Mouse (Mus musculus) MEL (cell line): ENCODE measurements around the gene Ankrd16. TPM values are rescaled to one million over a fixed set of nuclear protein-coding genes. Genes with fewer than 3 reads are reported as not detected.

Experiments used
- DNase-seq: peaks from one replicate; pipeline ENCODE4 v3.0.0; 2011; ENCODE audit warnings: low read depth, low spot score
- H3K27ac ChIP-seq: 2 replicates; pipeline ENCODE4 v1.5.1; 2012; ENCODE audit warnings: low read depth, mild to moderate bottlenecking, control low read depth, low read length, moderate library complexity; ENCODE audit not compliant: control insufficient read depth
- H3K27me3 ChIP-seq, 2 experiments: fragments of 150-350 bp in 1 of 2; sonication (generic) in 1 of 2; 2 replicates each; pipeline ENCODE4 v1.6.1; 2012; ENCODE audit warnings: low read length in 2 of 2, mild to moderate bottlenecking in 2 of 2, improper control_type of control experiment in 1 of 2, moderate library complexity in 1 of 2; ENCODE audit not compliant: insufficient read depth in 2 of 2, control insufficient read depth in 1 of 2
- H3K36me3 ChIP-seq, 2 experiments: 2 replicates each; pipeline ENCODE4 v1.6.1; 2012 to 2014; ENCODE audit warnings: low read length in 2 of 2, improper control_type of control experiment in 1 of 2, inconsistent platforms in 1 of 2, mild to moderate bottlenecking in 1 of 2; ENCODE audit not compliant: insufficient read depth in 2 of 2, control insufficient read depth in 1 of 2
- H3K4me1 ChIP-seq, 2 experiments: fragments of 150-350 bp in 1 of 2; sonication (generic) in 1 of 2; 2 replicates each; pipeline ENCODE4 v1.6.1; 2012; ENCODE audit warnings: low read length in 2 of 2, improper control_type of control experiment in 1 of 2, mild to moderate bottlenecking in 1 of 2; ENCODE audit not compliant: insufficient read depth in 2 of 2, control insufficient read depth in 1 of 2
- H3K4me3 ChIP-seq, 2 experiments: fragments of 150-350 bp in 1 of 2; sonication (generic) in 1 of 2; 2 replicates each; pipeline ENCODE4 v1.5.1; 2012; ENCODE audit warnings: low read depth in 2 of 2, low read length in 2 of 2, mild to moderate bottlenecking in 2 of 2, moderate library complexity in 2 of 2, control low read depth in 1 of 2, improper control_type of control experiment in 1 of 2; ENCODE audit not compliant: control insufficient read depth in 1 of 2, insufficient read depth in 1 of 2
- H3K79me2 ChIP-seq: 2 replicates; pipeline ENCODE4 v1.6.1; 2012; ENCODE audit warnings: mild to moderate bottlenecking, low read length, moderate library complexity; ENCODE audit not compliant: control insufficient read depth, poor library complexity, insufficient read depth
- H3K9ac ChIP-seq: 2 replicates; pipeline ENCODE4 v1.6.1; 2012; ENCODE audit warnings: low read depth, mild to moderate bottlenecking, control low read depth, low read length, moderate library complexity; ENCODE audit not compliant: control insufficient read depth, poor library complexity, severe bottlenecking
- H3K9me3 ChIP-seq: fragments of 150-350 bp; sonication (generic); replicated peaks from 2 replicates; pipeline ENCODE4 v1.6.1; 2012; ENCODE audit warnings: mild to moderate bottlenecking, low read length, improper control_type of control experiment, moderate library complexity; ENCODE audit not compliant: insufficient read depth
- CHD2 ChIP-seq: IDR thresholded peaks from 2 replicates; pipeline ENCODE4 v1.6.1; 2011; ENCODE audit warnings: low read length, improper control_type of control experiment
- CTCF ChIP-seq, 3 experiments: IDR thresholded peaks in 2 of 3; conservative IDR thresholded peaks in 1 of 3; 2 replicates each; pipeline ENCODE4 v1.5.1; 2011 to 2012; ENCODE audit warnings: low read length in 3 of 3, low read depth in 2 of 3, mild to moderate bottlenecking in 2 of 3, improper control_type of control experiment in 1 of 3, inconsistent platforms in 1 of 3, mixed read lengths in 1 of 3, moderate library complexity in 1 of 3; ENCODE audit not compliant: control insufficient read depth in 1 of 3, insufficient read depth in 1 of 3, poor library complexity in 1 of 3, severe bottlenecking in 1 of 3
- ELF1 ChIP-seq: IDR thresholded peaks from 2 replicates; pipeline ENCODE4 v1.6.1; 2014; ENCODE audit warnings: low read depth, mild to moderate bottlenecking, inconsistent platforms, low read length, improper control_type of control experiment, moderate library complexity
- GABPA ChIP-seq: IDR thresholded peaks from 2 replicates; pipeline ENCODE4 v1.6.1; 2012; ENCODE audit warnings: low read depth, mild to moderate bottlenecking, inconsistent platforms, low read length, improper control_type of control experiment, moderate library complexity
- HCFC1 ChIP-seq: IDR thresholded peaks from 2 replicates; pipeline ENCODE4 v1.6.1; 2012; ENCODE audit warnings: low read depth, mild to moderate bottlenecking, inconsistent platforms, low read length, improper control_type of control experiment, moderate library complexity
- KAT2A ChIP-seq: conservative IDR thresholded peaks from 2 replicates; pipeline ENCODE4 v1.6.1; 2012; ENCODE audit warnings: low read depth, low read length, improper control_type of control experiment, inconsistent platforms
- MAFK ChIP-seq: IDR thresholded peaks from 2 replicates; pipeline ENCODE4 v1.6.1; 2011; ENCODE audit warnings: low read depth, mild to moderate bottlenecking, low read length, improper control_type of control experiment, borderline replicate concordance
- MAX ChIP-seq: IDR thresholded peaks from 2 replicates; pipeline ENCODE4 v1.6.1; 2011; ENCODE audit warnings: low read length, improper control_type of control experiment
- MAZ ChIP-seq: IDR thresholded peaks from 2 replicates; pipeline ENCODE4 v1.6.1; 2012; ENCODE audit warnings: low read depth, mild to moderate bottlenecking, inconsistent platforms, low read length, improper control_type of control experiment
- MEF2A ChIP-seq: IDR thresholded peaks from 2 replicates; pipeline ENCODE4 v1.6.1; 2014; ENCODE audit warnings: low read depth, mild to moderate bottlenecking, inconsistent platforms, low read length, improper control_type of control experiment; ENCODE audit not compliant: poor library complexity, insufficient replicate concordance, severe bottlenecking; ENCODE audit errors: extremely low read depth
- MXI1 ChIP-seq: IDR thresholded peaks from 2 replicates; pipeline ENCODE4 v1.6.1; 2011; ENCODE audit warnings: mild to moderate bottlenecking, low read depth, low read length, improper control_type of control experiment
- MYB ChIP-seq: IDR thresholded peaks from 2 replicates; pipeline ENCODE4 v1.6.1; 2011; ENCODE audit warnings: mild to moderate bottlenecking, low read depth, low read length, improper control_type of control experiment
- MYC ChIP-seq: IDR thresholded peaks from 2 replicates; pipeline ENCODE4 v1.6.1; 2011; ENCODE audit warnings: low read depth, mild to moderate bottlenecking, low read length, improper control_type of control experiment, moderate library complexity
- NELFE ChIP-seq: IDR thresholded peaks from 2 replicates; pipeline ENCODE4 v1.6.1; 2011; ENCODE audit warnings: low read depth, low read length, improper control_type of control experiment
- NRF1 ChIP-seq: IDR thresholded peaks from 2 replicates; pipeline ENCODE4 v1.6.1; 2014; ENCODE audit warnings: low read depth, mild to moderate bottlenecking, inconsistent platforms, low read length, improper control_type of control experiment, moderate library complexity; ENCODE audit not compliant: poor library complexity, insufficient read depth, severe bottlenecking
- POLR2A ChIP-seq, 2 experiments: IDR thresholded peaks; 2 replicates each; pipeline ENCODE4 v1.6.1; 2011 to 2012; ENCODE audit warnings: low read length in 2 of 2, mild to moderate bottlenecking in 2 of 2, control low read depth in 1 of 2, improper control_type of control experiment in 1 of 2, low read depth in 1 of 2, moderate library complexity in 1 of 2; ENCODE audit not compliant: control insufficient read depth in 1 of 2, insufficient read depth in 1 of 2, poor library complexity in 1 of 2
- POLR2AphosphoS2 ChIP-seq: IDR thresholded peaks from 2 replicates; pipeline ENCODE4 v1.6.1; 2011; ENCODE audit warnings: low read length, improper control_type of control experiment
- RAD21 ChIP-seq: IDR thresholded peaks from 2 replicates; pipeline ENCODE4 v1.6.1; 2011; ENCODE audit warnings: mild to moderate bottlenecking, low read depth, low read length, improper control_type of control experiment
- RCOR1 ChIP-seq: IDR thresholded peaks from 2 replicates; pipeline ENCODE4 v1.6.1; 2012; ENCODE audit warnings: low read depth, mild to moderate bottlenecking, inconsistent platforms, low read length, improper control_type of control experiment
- SIN3A ChIP-seq: IDR thresholded peaks from 2 replicates; pipeline ENCODE4 v1.6.1; 2012; ENCODE audit warnings: low read length, improper control_type of control experiment, inconsistent platforms
- TAL1 ChIP-seq: IDR thresholded peaks from 2 replicates; pipeline ENCODE4 v1.6.1; 2012; ENCODE audit warnings: mild to moderate bottlenecking, inconsistent platforms, low read length, moderate library complexity, mixed read lengths
- TBP ChIP-seq: IDR thresholded peaks from 2 replicates; pipeline ENCODE4 v1.8.0; 2011; ENCODE audit warnings: low read depth, low read length, improper control_type of control experiment
- TCF12 ChIP-seq: IDR thresholded peaks from 2 replicates; pipeline ENCODE4 v1.6.1; 2014; ENCODE audit warnings: low read depth, mild to moderate bottlenecking, inconsistent platforms, low read length, improper control_type of control experiment, moderate library complexity
- USF1 ChIP-seq: IDR thresholded peaks from 2 replicates; pipeline ENCODE4 v1.6.1; 2014; ENCODE audit warnings: low read depth, mild to moderate bottlenecking, inconsistent platforms, low read length, improper control_type of control experiment, moderate library complexity
- polyA plus RNA-seq, 2 experiments: library from polyadenylated mRNA; stranded (reverse) in 1 of 2; unstranded in 1 of 2; fragments of >175 nt in 1 of 2; fragments of >200 nt in 1 of 2; gene quantifications; 2 replicates each; pipeline versions ENCODE4 v1.2.1 to v1.2.4; 2012; ENCODE audit warnings: low replicate concordance in 2 of 2, low read depth in 1 of 2; ENCODE audit not compliant: insufficient read length in 2 of 2, insufficient read depth in 1 of 2, missing spikeins in 1 of 2
- total RNA-seq: library from RNA; depleted of rRNA; stranded (reverse); fragments of 300-350 nt; gene quantifications from 2 replicates; pipeline ENCODE4 v1.2.3, GENCODE M21; 2012; rRNA removed

Ankrd16 gene
- total RNA-seq = 11.6 and 12.9 TPM in 2 replicates
- polyA plus RNA-seq = 10 to 100 TPM in 1 of 2 experiments, not detected in 1; 23.5 TPM

GRCm38 (mm10) chr2:11777091-11778068 lies at the start of gene Ankrd16, which contains the start of gene Fbh1:
TSS of gene Ankrd16 (plus strand) at chr2:11777876.
TSS of gene Fbh1 (minus strand) at chr2:11777582.
- no peaks in the 10 kb centered on the region for H3K27me3 ChIP-seq
- TF ChIP-seq NRF1 = no peak
- no peak for TF ChIP-seq MEF2A
- peak; percentile 40 for TF ChIP-seq SIN3A
- peak; percentile 10; the same call in 1 of the 2 replicates for TF ChIP-seq MXI1
- TF ChIP-seq TBP = peak; percentile 75; the same call in 1 of the 2 replicates
- TF ChIP-seq NELFE = peak; percentile 68
- TF ChIP-seq GABPA = no peak
- no peak; the same call in 1 of the 2 replicates for TF ChIP-seq POLR2AphosphoS2
- TF ChIP-seq RCOR1 = no peak
- no peak for TF ChIP-seq TAL1
- peak; percentile 68 for TF ChIP-seq USF1
- no peak for TF ChIP-seq MYC
- no peak for TF ChIP-seq RAD21
- peak; percentile 77 for TF ChIP-seq HCFC1
- TF ChIP-seq CTCF (IDR thresholded peaks at IDR 0.05 in 2 of 3, conservative IDR thresholded peaks at IDR 0.05 in 1 of 3; ENCODE audit: control insufficient read depth in 1 of 3, insufficient read depth in 1 of 3, low read depth in 2 of 3, low read length in 3 of 3, poor library complexity in 1 of 3, severe bottlenecking in 1 of 3) = no peak
- TF ChIP-seq MAFK = no peak
- 0 out of 2 replicates have a peak, but pooled peaks have one; percentile 46 for TF ChIP-seq ELF1
- 0 out of 2 replicates have a peak, but pooled peaks have one; percentile 26 for TF ChIP-seq MAX
- peak; percentile 70; the same call in 1 of the 2 replicates for TF ChIP-seq MAZ
- peak; percentile 5 to 69; a peak in 2 of 4 replicates for TF ChIP-seq POLR2A (IDR thresholded peaks at IDR 0.05; ENCODE audit: control insufficient read depth in 1 of 2, insufficient read depth in 1 of 2, low read depth in 1 of 2, low read length in 2 of 2, poor library complexity in 1 of 2)
- no peak for TF ChIP-seq MYB
- TF ChIP-seq KAT2A = no peak
- TF ChIP-seq TCF12 = peak; percentile 38
- peak; percentile 89 for TF ChIP-seq CHD2
- TF ChIP-seq, all 39 proteins: peak for 12
- peaks cover 0 to 10% of the 10 kb centered on the region in 2 experiments; a peak in 1 of 4 replicates for H3K4me1 ChIP-seq

More at GRCm38 (mm10) chr2:11777091-11778068, at the start of gene Ankrd16, which contains the start of gene Fbh1:
- Histone ChIP-seq H3K9ac (peak within 1 kb of the TSS; percentile 89), H3K9me3 (no peaks in the 10 kb centered on the region), H3K4me3 (peak within 1 kb of the TSS; percentile 80 to 92), H3K27ac (peak within 1 kb of the TSS; percentile 75), H3K36me3 (peaks cover 0 to 7% of the 10 kb centered on the region in 2 experiments; a peak in 2 of 4 replicates), H3K79me2 (peaks cover 24% of the 10 kb centered on the region)
- DNase-seq = peak; percentile 100
